ENCODE assay signal across 30 mouse cellular contexts in the genomic region with DNA sequence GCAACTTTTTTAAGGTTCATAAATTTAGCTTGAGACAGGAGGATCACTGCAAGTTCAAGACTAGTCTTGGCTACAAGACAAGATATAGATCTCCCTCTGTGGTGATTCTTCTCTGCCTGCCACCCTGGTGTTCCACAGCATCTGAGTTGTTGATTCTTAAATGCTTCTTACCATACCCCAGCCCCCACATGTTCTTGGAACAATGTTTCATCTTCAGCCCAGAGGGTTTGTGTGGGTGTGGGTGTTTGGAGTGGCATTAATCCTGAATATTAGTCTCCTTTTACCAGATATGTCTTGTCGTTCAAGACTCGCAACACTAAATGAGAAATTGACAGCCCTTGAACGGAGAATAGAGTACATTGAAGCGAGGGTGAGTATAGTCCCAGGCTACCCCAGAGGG. TPM values are rescaled to one million over a fixed set of nuclear protein-coding genes. Genes with fewer than 3 reads are reported as not detected.
"Had no signal": no experiment of that assay in that cellular context is flagged by ENCODE, and none has a peak within 500 bp of the region (broad histone marks: within the 10 kb centered on the region; RNA-seq: fewer than 3 reads in every experiment).

No protein-coding gene starts in this region.

- DNase-seq: gastrocnemius, postnatal 14 days; gastrocnemius, postnatal 36 days; heart, adult 11 months; heart, adult 2 months; heart, postnatal 14 days; heart, postnatal 36 days; kidney, adult 11 months; kidney, adult 9 months; kidney, postnatal 14 days; kidney, postnatal 36 days had no signal

- H3K4me3 ChIP-seq: heart, adult 2 months; heart, embryonic 13.5 days; heart, embryonic 15.5 days; hindbrain, embryonic 13.5 days; hindbrain, embryonic 15.5 days; kidney, embryonic 15.5 days; limb, embryonic 13.5 days; limb, embryonic 15.5 days; liver, embryonic 12.5 days had no signal

- H3K4me1 ChIP-seq: hindbrain, embryonic 13.5 days; hindbrain, embryonic 15.5 days; kidney, embryonic 15.5 days; limb, embryonic 13.5 days; limb, embryonic 15.5 days had no signal

- H3K27ac ChIP-seq: heart, adult 2 months; heart, embryonic 13.5 days; heart, embryonic 15.5 days; hindbrain, embryonic 13.5 days; hindbrain, embryonic 15.5 days; hindbrain, postnatal 0 days; kidney, embryonic 15.5 days; kidney, postnatal 0 days; limb, embryonic 13.5 days; limb, embryonic 15.5 days; liver, embryonic 12.5 days had no signal

RNA-seq across cellular contexts. Expression of gene Fancd2os, which starts 15.0 kb away (rescaled TPM):
- total RNA-seq: gastrocnemius, adult 18-20 months; gastrocnemius, adult 8-10 months; gastrocnemius, postnatal 14 days; gastrocnemius, postnatal 36 days; heart, adult 2 months; heart, postnatal 14 days; heart, postnatal 36 days; hematopoietic stem cell, adult 5-6 weeks; hindbrain, postnatal 0 days; left cerebral cortex, adult 18-20 months; liver, adult 2 months had no signal
- polyA plus RNA-seq: gonadal fat pad, adult 2 months; heart, adult 2 months; heart, postnatal 0 days; hindbrain, embryonic 11.5 days; hindbrain, embryonic 15.5 days; hindbrain, postnatal 0 days; intestine, embryonic 16.5 days; large intestine, adult 2 months; limb, embryonic 13.5 days; limb, embryonic 15.5 days; liver, adult 2 months had no signal
